Mouse (Mus musculus): ENCODE results near the gene Alpl. TPM values are rescaled to one million over a fixed set of nuclear protein-coding genes. Genes with fewer than 3 reads are reported as not detected.

Gene Alpl
- polyA plus RNA-seq, 1 experiment from 2014 or later, result 3.6 TPM

DNA sequence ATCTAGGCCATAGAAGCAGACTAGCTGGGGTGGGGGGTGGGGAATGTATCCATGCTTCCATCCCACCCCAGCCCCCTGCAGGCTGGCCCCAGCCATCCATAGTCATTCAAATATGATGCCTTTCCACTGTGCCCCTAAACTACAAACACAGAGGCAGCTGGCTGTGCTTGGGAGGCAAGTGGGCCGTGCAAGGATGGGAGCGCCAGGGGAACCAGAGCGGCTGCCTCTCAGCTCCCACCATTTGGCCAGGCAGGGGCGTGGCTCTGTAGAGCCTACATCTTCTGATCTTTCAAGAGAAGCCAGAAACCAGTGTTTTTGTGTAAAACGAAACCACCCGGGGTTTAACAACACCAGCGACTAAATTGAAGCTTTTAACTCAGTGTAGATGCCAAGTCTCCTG lies 4.7 kb downstream of the Alpl start:
- ATAC-seq (replicated peaks; ENCODE audit: extremely low read depth, insufficient read depth, low FRiP score), result no peak

DNA sequence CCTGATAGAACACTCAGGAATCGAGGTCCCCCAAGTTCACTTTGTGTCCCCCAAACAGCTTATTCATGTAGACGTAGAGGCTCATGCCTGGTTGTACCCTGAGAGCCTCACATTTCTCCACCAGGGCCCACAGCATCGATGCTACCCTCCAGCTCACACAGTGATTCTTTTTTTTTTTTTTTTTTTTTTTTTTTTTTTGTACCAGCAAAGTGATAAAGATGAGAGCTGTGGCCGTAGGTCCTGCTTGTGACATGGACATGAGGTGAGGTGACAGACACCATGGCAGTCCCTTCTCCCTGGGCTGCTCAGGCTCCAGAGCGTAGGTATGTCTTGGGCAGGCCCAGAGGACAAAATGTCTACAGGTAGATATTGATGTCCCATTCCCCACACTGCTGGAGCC lies 5.2 kb downstream of the Alpl start:
- Histone ChIP-seq H3K27me3 (ENCODE audit: control insufficient read depth, insufficient read depth, low read length) (peaks cover 25% of the 10 kb centered on the region), H3K4me1 (ENCODE audit: control insufficient read depth, insufficient read depth, low read length) (peaks cover 3% of the 10 kb centered on the region), H3K9ac (ENCODE audit: low read length) (no peak overlapping the region), H3K4me2 (ENCODE audit: low read depth, low read length) (no peak overlapping the region), H3K9me3 (replicated peaks; ENCODE audit: control insufficient read depth, low read length) (no peaks in the 10 kb centered on the region), H3K4me3 (ENCODE audit: low read length) (no peak overlapping the region), H3K36me3 (ENCODE audit: control insufficient read depth, insufficient read depth) (no peaks in the 10 kb centered on the region), H3K27ac (ENCODE audit: low read length) (no peak overlapping the region)
- WGBS, result 78% methylated on average over 5 of the region's 5 CpGs
- no peak for ATAC-seq (replicated peaks; ENCODE audit: extremely low read depth, insufficient read depth, low FRiP score)

More for the DNA sequence above, 4.7 kb downstream of the Alpl start:
- H3K4me2 ChIP-seq (ENCODE audit: low read depth, low read length), result no peak overlapping the region
- H3K27ac ChIP-seq (ENCODE audit: low read length), result no peak overlapping the region
- no peak overlapping the region for H3K9ac ChIP-seq (ENCODE audit: low read length)
- WGBS, result 25% methylated on average over 7 of the region's 7 CpGs
- H3K9me3 ChIP-seq (replicated peaks; ENCODE audit: control insufficient read depth, low read length), result no peaks in the 10 kb centered on the region
- no peak overlapping the region for H3K4me3 ChIP-seq (ENCODE audit: low read length)
- peaks cover 5% of the 10 kb centered on the region for H3K4me1 ChIP-seq (ENCODE audit: control insufficient read depth, insufficient read depth, low read length)
- H3K36me3 ChIP-seq (ENCODE audit: control insufficient read depth, insufficient read depth), result no peaks in the 10 kb centered on the region
- peaks cover 29% of the 10 kb centered on the region for H3K27me3 ChIP-seq (ENCODE audit: control insufficient read depth, insufficient read depth, low read length)

DNA sequence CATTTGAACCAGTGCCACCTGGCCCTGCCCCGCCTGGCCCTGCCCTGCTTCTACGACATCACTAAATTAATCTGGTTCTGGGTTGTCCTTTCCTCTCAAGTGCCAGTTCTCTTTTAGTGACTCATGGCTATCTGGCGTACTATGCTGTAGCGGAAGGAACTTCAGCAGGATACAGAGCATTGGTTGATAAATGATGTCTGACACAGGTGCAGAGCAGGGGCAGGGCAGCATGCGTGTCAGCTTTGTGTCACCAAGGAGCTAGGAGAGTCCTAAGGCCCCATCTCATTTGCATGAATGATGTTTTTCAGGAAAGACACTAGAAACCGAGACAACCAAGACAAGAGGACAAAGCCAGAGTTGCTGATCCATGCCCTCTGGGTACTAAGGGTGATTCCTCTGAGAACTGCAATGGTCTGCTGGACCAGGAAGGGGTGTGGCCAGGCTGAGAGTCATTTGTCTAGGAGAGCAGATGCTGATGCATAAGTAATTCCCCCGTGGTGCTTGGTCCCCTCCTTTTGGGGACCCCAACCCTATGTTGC lies 7.6 kb downstream of the Alpl start:
- no peak overlapping the region for H3K9ac ChIP-seq (ENCODE audit: low read length)
- no peak overlapping the region for H3K4me3 ChIP-seq (ENCODE audit: low read length)
- H3K27me3 ChIP-seq (ENCODE audit: control insufficient read depth, insufficient read depth, low read length), result peaks cover 1% of the 10 kb centered on the region
- 71% methylated on average over 7 of the region's 7 CpGs for WGBS
- H3K9me3 ChIP-seq (replicated peaks; ENCODE audit: control insufficient read depth, low read length), result no peaks in the 10 kb centered on the region
- no peak overlapping the region for H3K4me2 ChIP-seq (ENCODE audit: low read depth, low read length)
- H3K4me1 ChIP-seq (ENCODE audit: control insufficient read depth, insufficient read depth, low read length), result peaks cover 11% of the 10 kb centered on the region
- no peak for ATAC-seq (replicated peaks; ENCODE audit: extremely low read depth, insufficient read depth, low FRiP score)
- H3K27ac ChIP-seq (ENCODE audit: low read length), result no peak overlapping the region
- H3K36me3 ChIP-seq (ENCODE audit: control insufficient read depth, insufficient read depth), result no peaks in the 10 kb centered on the region

DNA sequence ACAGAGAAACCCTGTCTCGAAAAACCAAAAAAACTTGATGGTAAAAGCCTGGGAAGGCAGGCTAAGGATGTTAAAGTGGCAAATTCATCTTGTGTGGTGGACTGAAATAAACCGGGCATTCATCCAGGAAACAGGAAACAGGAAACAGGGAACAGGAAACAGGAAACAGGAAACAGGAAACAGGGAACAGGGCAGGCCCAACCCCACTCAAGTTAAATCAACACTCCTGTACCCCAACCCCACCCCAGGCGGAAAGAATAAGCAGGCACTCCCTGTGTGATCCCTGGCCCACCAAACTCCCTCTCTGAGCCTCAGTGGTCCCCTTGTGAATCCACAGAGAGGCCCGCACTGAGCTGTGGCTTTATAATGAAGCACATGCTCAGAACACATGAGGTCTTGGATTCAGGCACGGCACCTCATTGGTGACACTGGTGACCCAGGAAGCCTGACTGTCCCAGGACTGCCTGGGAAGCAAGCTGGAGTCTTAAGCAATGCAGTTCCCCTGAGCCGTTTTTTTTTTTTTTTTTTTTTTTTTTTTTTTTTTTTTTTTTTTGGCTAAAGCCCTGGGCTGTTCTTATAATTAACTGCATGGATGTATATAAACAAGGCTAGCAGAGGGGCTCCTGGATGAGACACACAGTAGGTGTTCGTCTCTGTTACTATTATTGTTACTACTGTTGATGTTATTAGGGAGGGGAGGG lies 8.4 kb downstream of the Alpl start:
- 78% methylated on average over 7 of the region's 7 CpGs for WGBS
- ATAC-seq (replicated peaks; ENCODE audit: extremely low read depth, insufficient read depth, low FRiP score), result no peak
- no peak overlapping the region for H3K4me2 ChIP-seq (ENCODE audit: low read depth, low read length)

DNA sequence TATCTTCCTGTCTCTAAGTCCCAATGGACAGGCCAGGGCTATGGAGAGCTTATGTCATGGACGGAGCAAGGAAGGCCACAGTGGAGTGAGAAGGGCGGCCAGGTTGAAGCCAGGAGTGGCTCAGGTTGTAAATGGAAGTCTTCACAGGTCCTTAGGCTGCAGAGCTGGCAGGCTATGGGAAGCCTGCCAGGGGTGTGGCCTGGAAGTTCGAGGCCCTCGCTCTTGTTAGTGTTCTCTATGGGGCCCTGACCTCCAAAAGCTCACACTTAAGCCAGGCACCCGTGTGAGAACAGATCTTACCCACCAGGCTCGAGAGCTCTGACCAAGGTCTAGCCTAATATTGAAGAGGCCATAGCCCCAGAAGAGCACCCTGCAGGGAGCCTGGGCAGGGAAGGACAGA lies 9.7 kb downstream of the Alpl start:
- Histone ChIP-seq H3K36me3 (ENCODE audit: control insufficient read depth, insufficient read depth) (no peaks in the 10 kb centered on the region), H3K4me1 (ENCODE audit: control insufficient read depth, insufficient read depth, low read length) (peaks cover 13% of the 10 kb centered on the region), H3K27ac (ENCODE audit: low read length) (no peak overlapping the region), H3K9ac (ENCODE audit: low read length) (no peak overlapping the region), H3K4me2 (ENCODE audit: low read depth, low read length) (no peak overlapping the region), H3K4me3 (ENCODE audit: low read length) (no peak overlapping the region), H3K9me3 (replicated peaks; ENCODE audit: control insufficient read depth, low read length) (no peaks in the 10 kb centered on the region), H3K27me3 (ENCODE audit: control insufficient read depth, insufficient read depth, low read length) (no peaks in the 10 kb centered on the region; the same call in 1 of the 2 replicates)
- WGBS, result 65% methylated on average over 6 of the region's 6 CpGs
- ATAC-seq (replicated peaks; ENCODE audit: extremely low read depth, insufficient read depth, low FRiP score), result no peak

More for the DNA sequence above, 8.4 kb downstream of the Alpl start:
- no peaks in the 10 kb centered on the region for H3K9me3 ChIP-seq (replicated peaks; ENCODE audit: control insufficient read depth, low read length)
- no peak overlapping the region for H3K27ac ChIP-seq (ENCODE audit: low read length)
- H3K27me3 ChIP-seq (ENCODE audit: control insufficient read depth, insufficient read depth, low read length), result no peaks in the 10 kb centered on the region; the same call in 1 of the 2 replicates
- H3K4me1 ChIP-seq (ENCODE audit: control insufficient read depth, insufficient read depth, low read length), result peaks cover 13% of the 10 kb centered on the region
- no peak overlapping the region for H3K9ac ChIP-seq (ENCODE audit: low read length)
- no peak overlapping the region for H3K4me3 ChIP-seq (ENCODE audit: low read length)
- no peaks in the 10 kb centered on the region for H3K36me3 ChIP-seq (ENCODE audit: control insufficient read depth, insufficient read depth)

DNA sequence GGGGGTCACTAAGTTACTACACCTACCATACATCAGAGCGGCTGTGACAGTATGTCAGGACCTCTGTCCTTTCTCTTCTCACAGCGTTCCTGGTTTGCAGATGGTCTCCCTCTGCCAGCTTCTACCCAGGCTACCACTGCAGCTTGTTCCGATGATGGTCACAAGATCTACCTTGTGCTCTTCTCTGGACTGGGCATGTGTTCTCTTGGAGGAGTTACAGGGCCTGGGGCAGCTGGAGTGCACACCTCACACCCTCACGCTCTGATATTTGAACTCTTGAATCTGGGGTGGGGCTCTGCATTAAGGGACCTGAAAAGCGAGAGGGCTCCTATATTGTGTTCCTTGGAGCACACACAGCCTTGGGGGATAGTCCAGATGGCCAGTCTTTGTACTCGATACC lies 10.9 kb downstream of the Alpl start:
- Histone ChIP-seq H3K9me3 (replicated peaks; ENCODE audit: control insufficient read depth, low read length) (no peaks in the 10 kb centered on the region), H3K4me3 (ENCODE audit: low read length) (no peak overlapping the region), H3K9ac (ENCODE audit: low read length) (no peak overlapping the region), H3K27me3 (ENCODE audit: control insufficient read depth, insufficient read depth, low read length) (no peaks in the 10 kb centered on the region; the same call in 1 of the 2 replicates), H3K27ac (ENCODE audit: low read length) (no peak overlapping the region), H3K4me1 (ENCODE audit: control insufficient read depth, insufficient read depth, low read length) (peaks cover 13% of the 10 kb centered on the region), H3K4me2 (ENCODE audit: low read depth, low read length) (no peak overlapping the region), H3K36me3 (ENCODE audit: control insufficient read depth, insufficient read depth) (no peaks in the 10 kb centered on the region)
- 86% methylated on average over 6 of the region's 6 CpGs for WGBS
- no peak for ATAC-seq (replicated peaks; ENCODE audit: extremely low read depth, insufficient read depth, low FRiP score)

DNA sequence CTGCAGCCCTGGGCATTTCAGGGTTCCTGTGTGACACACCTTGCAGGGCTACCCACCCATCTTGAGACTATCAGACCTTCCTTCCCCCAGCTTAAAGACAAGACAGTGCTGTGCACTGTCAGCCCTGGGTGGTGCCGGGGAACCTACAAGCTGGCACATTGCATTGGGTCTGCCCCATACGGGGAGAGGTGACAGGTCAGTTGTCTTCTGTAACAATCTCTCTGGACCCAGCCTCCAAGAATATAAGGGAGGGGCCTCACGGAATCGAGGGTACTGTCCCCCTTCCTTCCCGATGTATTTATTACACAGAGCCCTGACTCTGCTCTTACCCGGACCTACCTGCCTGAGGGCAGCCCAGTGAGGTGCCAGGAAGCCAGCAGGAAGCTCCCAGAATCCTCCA lies 11.4 kb downstream of the Alpl start:
- H3K27ac ChIP-seq (ENCODE audit: low read length), result no peak overlapping the region
- no peak overlapping the region for H3K4me3 ChIP-seq (ENCODE audit: low read length)
- no peaks in the 10 kb centered on the region for H3K9me3 ChIP-seq (replicated peaks; ENCODE audit: control insufficient read depth, low read length)
- H3K9ac ChIP-seq (ENCODE audit: low read length), result no peak overlapping the region
- H3K4me2 ChIP-seq (ENCODE audit: low read depth, low read length), result no peak overlapping the region
- no peaks in the 10 kb centered on the region; the same call in 1 of the 2 replicates for H3K27me3 ChIP-seq (ENCODE audit: control insufficient read depth, insufficient read depth, low read length)
- H3K4me1 ChIP-seq (ENCODE audit: control insufficient read depth, insufficient read depth, low read length), result peaks cover 13% of the 10 kb centered on the region
- ATAC-seq (replicated peaks; ENCODE audit: extremely low read depth, insufficient read depth, low FRiP score), result no peak
- H3K36me3 ChIP-seq (ENCODE audit: control insufficient read depth, insufficient read depth), result no peaks in the 10 kb centered on the region
- WGBS, result 73% methylated on average over 6 of the region's 6 CpGs

DNA sequence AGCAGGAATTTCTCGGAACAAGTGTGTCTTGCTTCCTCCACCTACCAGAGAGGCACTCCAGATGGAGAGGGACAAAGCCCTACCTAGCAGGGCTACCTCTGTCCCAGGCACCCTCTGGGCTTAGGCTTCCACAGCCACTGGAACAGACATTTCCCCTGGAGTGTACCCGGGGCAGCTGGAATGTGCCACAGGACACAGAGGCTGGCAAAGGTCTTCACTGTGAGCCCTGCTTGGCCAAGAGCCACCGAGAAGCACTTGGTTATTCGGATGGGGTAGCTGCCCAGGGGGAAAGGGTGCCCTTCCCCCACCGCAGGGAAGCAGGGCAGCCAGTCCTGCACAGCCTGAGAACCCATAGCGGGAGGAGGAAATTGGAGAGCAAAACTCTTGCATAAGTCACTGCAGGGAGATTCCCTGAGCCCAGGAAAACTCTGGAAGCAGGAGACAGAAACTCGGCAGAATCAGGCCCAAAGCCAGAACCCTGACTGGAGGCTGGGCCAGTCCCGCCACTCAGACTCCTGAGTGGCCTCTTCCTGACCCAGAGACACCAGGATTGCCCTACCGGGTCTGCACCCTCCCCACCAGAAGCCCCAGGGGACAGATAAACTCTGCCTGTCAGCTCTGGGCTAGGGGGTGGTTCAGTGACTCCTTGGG lies 12.5 kb downstream of the Alpl start:
- Histone ChIP-seq H3K9ac (ENCODE audit: low read length) (0 out of 2 replicates have a peak overlapping the region, but pooled peaks have one; percentile 21), H3K27ac (ENCODE audit: low read length) (no peak overlapping the region)

DNA sequence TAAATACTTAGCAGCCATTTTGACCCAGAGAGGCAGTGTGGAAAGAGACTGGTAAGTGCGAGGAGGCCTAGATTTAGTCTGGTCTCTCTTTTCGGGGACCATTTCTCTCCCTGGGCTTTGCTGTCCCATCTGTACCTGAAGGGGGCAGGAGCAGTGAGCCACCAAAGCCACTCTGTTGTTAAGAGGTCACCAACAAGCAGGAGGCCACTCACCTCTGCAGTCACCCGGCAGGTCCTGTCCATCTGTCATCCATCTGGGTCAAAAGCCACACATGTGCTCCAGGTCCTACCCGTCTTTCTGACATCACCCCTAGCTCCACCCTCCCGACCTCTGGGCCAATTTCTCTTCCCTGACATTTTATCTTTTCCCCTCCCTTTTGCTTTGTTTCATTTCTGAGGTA lies 14.2 kb downstream of the Alpl start:
- Histone ChIP-seq H3K36me3 (ENCODE audit: control insufficient read depth, insufficient read depth) (no peaks in the 10 kb centered on the region), H3K4me1 (ENCODE audit: control insufficient read depth, insufficient read depth, low read length) (peaks cover 13% of the 10 kb centered on the region), H3K27ac (ENCODE audit: low read length) (no peak overlapping the region), H3K9me3 (replicated peaks; ENCODE audit: control insufficient read depth, low read length) (no peaks in the 10 kb centered on the region), H3K4me2 (ENCODE audit: low read depth, low read length) (no peak overlapping the region), H3K4me3 (ENCODE audit: low read length) (no peak overlapping the region), H3K9ac (ENCODE audit: low read length) (no peak overlapping the region), H3K27me3 (ENCODE audit: control insufficient read depth, insufficient read depth, low read length) (no peaks in the 10 kb centered on the region; the same call in 1 of the 2 replicates)
- ATAC-seq (replicated peaks; ENCODE audit: extremely low read depth, insufficient read depth, low FRiP score), result no peak
- 72% methylated on average over 5 of the region's 5 CpGs for WGBS

More for the DNA sequence above, 12.5 kb downstream of the Alpl start:
- Histone ChIP-seq H3K4me3 (ENCODE audit: low read length) (no peak overlapping the region), H3K4me1 (ENCODE audit: control insufficient read depth, insufficient read depth, low read length) (peaks cover 13% of the 10 kb centered on the region), H3K9me3 (replicated peaks; ENCODE audit: control insufficient read depth, low read length) (no peaks in the 10 kb centered on the region), H3K36me3 (ENCODE audit: control insufficient read depth, insufficient read depth) (no peaks in the 10 kb centered on the region), H3K4me2 (ENCODE audit: low read depth, low read length) (no peak overlapping the region), H3K27me3 (ENCODE audit: control insufficient read depth, insufficient read depth, low read length) (no peaks in the 10 kb centered on the region; the same call in 1 of the 2 replicates)
- ATAC-seq (replicated peaks; ENCODE audit: extremely low read depth, insufficient read depth, low FRiP score), result peak; percentile 63
- WGBS, result 29% methylated on average over 9 of the region's 9 CpGs

All from heart, embryonic 16.5 days (tissue).